Mouse (Mus musculus) liver, adult 2 months (tissue): ENCODE measurements around the gene Plcb4. TPM values are rescaled to one million over a fixed set of nuclear protein-coding genes. Genes with fewer than 3 reads are reported as not detected.

ENCODE experiments used
- DNase-seq: peaks from one replicate; pipeline ENCODE4 v3.0.0-alpha.2; 2011; ENCODE audit warnings: low read depth, low spot score; ENCODE audit errors: extremely low read depth
- H3K27ac ChIP-seq: fragments of 200-500 bp; replicated peaks from 2 replicates; pipeline ENCODE4 v1.5.1; 2012; ENCODE audit warnings: low read depth, mild to moderate bottlenecking, control low read depth, inconsistent platforms, low read length; ENCODE audit not compliant: insufficient read depth
- H3K27me3 ChIP-seq: fragments of 200-500 bp; 2 replicates; pipeline ENCODE4 v1.6.1; 2012; ENCODE audit warnings: mild to moderate bottlenecking, moderate library complexity, low read length, inconsistent platforms; ENCODE audit not compliant: control insufficient read depth, insufficient read depth
- H3K36me3 ChIP-seq: fragments of 200-500 bp; 2 replicates; pipeline ENCODE4 v1.6.1; 2012; ENCODE audit warnings: low read length, inconsistent platforms; ENCODE audit not compliant: control insufficient read depth, insufficient read depth
- H3K4me1 ChIP-seq: fragments of 200-500 bp; 2 replicates; pipeline ENCODE4 v1.6.1; 2011; ENCODE audit warnings: low read length; ENCODE audit not compliant: control insufficient read depth, insufficient read depth
- H3K4me3 ChIP-seq: fragments of 200-500 bp; 2 replicates; pipeline ENCODE4 v1.5.1; 2011; ENCODE audit warnings: low read depth, mild to moderate bottlenecking, control low read depth, low read length, moderate library complexity; ENCODE audit not compliant: insufficient read depth
- H3K79me2 ChIP-seq: fragments of 200-500 bp; 2 replicates; pipeline ENCODE4 v1.6.1; 2012; ENCODE audit warnings: inconsistent platforms, mild to moderate bottlenecking, low read length, moderate library complexity; ENCODE audit not compliant: control insufficient read depth, insufficient read depth
- H3K9ac ChIP-seq: fragments of 200-500 bp; 2 replicates; pipeline ENCODE4 v1.6.1; 2012; ENCODE audit warnings: low read depth, mild to moderate bottlenecking, control low read depth, inconsistent platforms, low read length
- CTCF ChIP-seq: fragments of 200-500 bp; IDR thresholded peaks from 2 replicates; pipeline ENCODE4 v1.5.1; 2011; ENCODE audit warnings: low read depth, low read length, control low read depth
- POLR2A ChIP-seq: fragments of 200-500 bp; IDR thresholded peaks from 2 replicates; pipeline ENCODE4 v1.6.1; 2011; ENCODE audit warnings: low read length, control low read depth; ENCODE audit not compliant: insufficient read depth; ENCODE audit errors: extremely low read depth
- WGBS: fragments of 180-500 bp; shearing (Covaris S2); methylation state at CpG from one replicate; pipeline ENCODE4 v1.1.7; 2018; 5-methylcytosine and 5-hydroxymethylcytosine counted together
- polyA plus RNA-seq: library from polyadenylated mRNA; depleted of rRNA; stranded (reverse); fragments of >200 nt; gene quantifications from 2 replicates; pipeline ENCODE4 v1.2.3, GENCODE M21; 2012
- total RNA-seq: library from RNA; depleted of rRNA; stranded (reverse); fragments of >200 nt; gene quantifications from 2 replicates; pipeline ENCODE4 v1.2.3, GENCODE M21; 2014

Plcb4 gene
- total and polyA plus RNA-seq, 2 experiments: 0.88 to 4.3 TPM

GRCm38 (mm10) chr2:135677601-135678000, 18.8 kb downstream of the Plcb4 start:
- no peak overlapping the region for H3K27ac ChIP-seq
- 0 out of 2 replicates have a peak, but pooled peaks cover 2% of the 10 kb centered on the region for H3K4me1 ChIP-seq
- WGBS: 88% methylated on average over 5 of the region's 5 CpGs
- no peaks in the 10 kb centered on the region for H3K36me3 ChIP-seq
- no peaks in the 10 kb centered on the region for H3K27me3 ChIP-seq
- H3K9ac ChIP-seq: no peak overlapping the region
- H3K79me2 ChIP-seq: 0 out of 2 replicates have a peak, but pooled peaks cover 3% of the 10 kb centered on the region
- TF ChIP-seq POLR2A (no peak), CTCF (no peak)
- no peak overlapping the region for H3K4me3 ChIP-seq
- DNase-seq: no peak

DNA sequence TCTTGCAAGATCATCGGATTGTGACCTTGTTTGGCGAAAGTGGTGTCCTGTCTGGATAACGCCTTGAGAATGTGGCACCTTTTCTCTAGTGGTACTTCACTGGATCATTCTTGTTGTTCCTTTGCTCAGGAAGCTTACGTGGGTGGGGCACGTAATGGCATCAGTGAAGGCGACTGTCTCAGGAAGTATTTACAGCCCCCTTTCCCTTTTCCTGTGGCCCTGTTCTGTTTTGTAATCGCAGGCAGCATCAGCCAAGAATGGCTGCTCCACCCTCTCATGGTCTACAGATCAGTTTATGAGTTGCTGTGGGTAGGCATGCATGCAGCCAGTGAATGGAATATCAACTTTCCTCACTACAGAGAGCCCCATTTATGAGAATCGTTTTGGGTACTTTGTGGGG, 21.2 kb downstream of the Plcb4 start:
- Histone ChIP-seq H3K9ac (no peak overlapping the region), H3K36me3 (no peaks in the 10 kb centered on the region), H3K4me1 (0 out of 2 replicates have a peak, but pooled peaks cover 2% of the 10 kb centered on the region), H3K79me2 (no peaks in the 10 kb centered on the region), H3K27me3 (no peaks in the 10 kb centered on the region), H3K27ac (no peak overlapping the region), H3K4me3 (no peak overlapping the region)
- 84% methylated on average over 8 of the region's 8 CpGs for WGBS
- TF ChIP-seq POLR2A: no peak
- TF ChIP-seq CTCF: no peak
- DNase-seq: no peak

- Histone ChIP-seq H3K27me3 (no peaks in the 10 kb centered on the region), H3K36me3 (no peaks in the 10 kb centered on the region), H3K4me1 (0 out of 2 replicates have a peak, but pooled peaks cover 2% of the 10 kb centered on the region), H3K27ac (no peak overlapping the region), H3K4me3 (no peak overlapping the region), H3K79me2 (no peaks in the 10 kb centered on the region), H3K9ac (no peak overlapping the region)
- DNase-seq: no peak
- WGBS: 94% methylated on average over 5 of the region's 5 CpGs
- TF ChIP-seq POLR2A: no peak
- TF ChIP-seq CTCF: no peak
These were observed 21.8 kb downstream of the Plcb4 start for GRCm38 (mm10) chr2:135680406-135681134.

DNA sequence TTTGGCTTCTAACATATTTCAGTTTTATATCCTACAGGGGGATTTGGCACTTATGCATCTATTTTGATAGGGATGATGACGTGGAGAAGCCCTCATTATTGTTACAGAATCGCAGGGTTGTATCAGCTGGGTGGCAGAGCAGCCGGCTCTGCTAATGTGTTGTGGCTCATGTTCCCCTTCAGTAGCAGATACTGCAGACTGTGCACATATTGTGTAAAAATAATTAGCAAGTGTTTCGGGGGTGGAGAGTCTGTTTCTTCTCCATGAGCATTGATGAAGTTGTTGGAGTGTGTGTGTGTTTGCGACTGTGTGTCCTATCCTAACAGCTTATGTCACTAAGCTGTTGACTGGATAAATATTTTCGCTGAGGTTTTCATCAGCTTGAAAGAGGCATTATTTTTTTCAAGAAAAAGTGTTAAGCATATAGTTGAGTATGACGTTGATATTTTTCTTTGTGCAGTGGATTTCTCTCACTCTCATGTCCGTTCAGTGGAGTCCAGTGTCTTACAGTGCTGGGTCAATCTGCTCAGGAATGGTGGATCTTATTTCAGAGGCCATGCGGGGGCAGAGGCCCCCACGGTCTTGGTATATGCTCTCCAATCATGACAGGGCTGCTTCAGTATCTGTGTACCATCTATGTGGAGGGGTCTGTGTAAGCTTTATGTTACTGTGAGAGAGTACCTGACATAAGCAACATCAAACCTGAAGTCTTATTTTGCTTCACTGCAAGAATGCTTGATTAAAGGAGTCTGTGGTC, 25.1 kb downstream of the Plcb4 start:
- H3K27ac ChIP-seq: no peak overlapping the region
- 89% methylated on average over 10 of the region's 10 CpGs for WGBS
- H3K36me3 ChIP-seq: no peaks in the 10 kb centered on the region
- DNase-seq: no peak
- no peaks in the 10 kb centered on the region for H3K27me3 ChIP-seq
- H3K79me2 ChIP-seq: no peaks in the 10 kb centered on the region
- TF ChIP-seq CTCF: no peak
- no peak overlapping the region for H3K9ac ChIP-seq
- H3K4me3 ChIP-seq: no peak overlapping the region
- 0 out of 2 replicates have a peak, but pooled peaks cover 2% of the 10 kb centered on the region for H3K4me1 ChIP-seq

GRCm38 (mm10) chr2:135686692-135687091, 27.9 kb downstream of the Plcb4 start:
- Histone ChIP-seq H3K27me3 (no peaks in the 10 kb centered on the region), H3K36me3 (no peaks in the 10 kb centered on the region), H3K4me1 (no peaks in the 10 kb centered on the region), H3K79me2 (no peaks in the 10 kb centered on the region), H3K9ac (no peak overlapping the region), H3K27ac (no peak overlapping the region), H3K4me3 (no peak overlapping the region)
- TF ChIP-seq POLR2A: no peak
- no peak for TF ChIP-seq CTCF
- no peak for DNase-seq
- WGBS: 78% methylated on average over 4 of the region's 4 CpGs

DNA sequence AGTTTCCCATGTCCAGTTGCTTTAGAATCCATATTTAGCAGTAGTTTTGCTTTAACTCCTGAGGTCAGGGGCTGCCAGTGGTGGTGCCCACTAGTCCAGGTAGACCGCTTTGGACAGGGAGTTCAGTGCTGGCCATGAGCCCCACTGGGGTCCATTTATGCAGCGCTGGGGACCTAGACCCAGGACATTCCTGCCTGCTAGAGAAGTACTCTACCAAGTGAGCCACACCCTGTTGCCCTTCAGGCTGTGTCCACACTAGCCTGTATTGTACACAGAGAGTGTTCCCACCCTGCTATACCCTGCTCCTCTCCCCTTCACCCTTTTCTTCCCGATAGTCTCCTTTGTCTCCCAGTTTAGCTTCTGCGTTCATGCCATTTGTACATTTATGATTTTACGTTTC, 28.8 kb downstream of the Plcb4 start:
- WGBS: 93% methylated on average over 5 of the region's 5 CpGs
- Histone ChIP-seq H3K27ac (no peak overlapping the region), H3K4me3 (no peak overlapping the region), H3K4me1 (0 out of 2 replicates have a peak, but pooled peaks cover 2% of the 10 kb centered on the region), H3K79me2 (no peaks in the 10 kb centered on the region), H3K36me3 (no peaks in the 10 kb centered on the region), H3K27me3 (no peaks in the 10 kb centered on the region), H3K9ac (no peak overlapping the region)
- DNase-seq: no peak
- no peak for TF ChIP-seq POLR2A
- TF ChIP-seq CTCF: no peak
